Mouse (Mus musculus): ENCODE measurements around the gene Mrrf.

- TF ChIP-seq EP300 (IDR thresholded peaks at IDR 0.05; ENCODE audit: low read depth): no peak
- no peak for TF ChIP-seq CTCF (IDR thresholded peaks at IDR 0.05; ENCODE audit: low read depth)
Observed at GRCm38 (mm10) chr2:36129051-36129450, 7.1 kb upstream of the Mrrf start.

All from liver, postnatal 0 days (tissue).